Mouse (Mus musculus) thymus, postnatal 14 days (tissue): ENCODE data around the gene Atg4b.
"Not testable (repeated sequence)": the region's sequence is repeated elsewhere in the genome, so short reads cannot be mapped to it uniquely, and the experiment has no call there.

Source experiments
- DNase-seq: peaks from one replicate; pipeline ENCODE4 v3.0.0; 2021

Gene Atg4b

GRCm38 (mm10) chr1:93760076-93760475, 8.8 kb downstream of the Atg4b start:
- DNase-seq, result no peak

- not testable (repeated sequence) for DNase-seq
Measured at GRCm38 (mm10) chr1:93763531-93763930, 12.2 kb downstream of the Atg4b start.

GRCm38 (mm10) chr1:93764871-93765591, 13.7 kb downstream of the Atg4b start:
- no peak for DNase-seq

- DNase-seq, result no peak
Measured at GRCm38 (mm10) chr1:93767600-93767999, 16.3 kb downstream of the Atg4b start.

GRCm38 (mm10) chr1:93769901-93770300, 18.6 kb downstream of the Atg4b start:
- DNase-seq, result no peak

- DNase-seq, result no peak
Measured at GRCm38 (mm10) chr1:93776686-93777085, 25.4 kb downstream of the Atg4b start.

- DNase-seq, result no peak
Measured at GRCm38 (mm10) chr1:93786912-93787311, 35.6 kb downstream of the Atg4b start.

GRCm38 (mm10) chr1:93794526-93794925, 43.2 kb downstream of the Atg4b start:
- DNase-seq, result no peak

- no peak for DNase-seq
Measured at GRCm38 (mm10) chr1:93795886-93796285, 44.6 kb downstream of the Atg4b start.

GRCm38 (mm10) chr1:93800670-93801503, 49.6 kb downstream of the Atg4b start:
- no peak for DNase-seq

GRCm38 (mm10) chr1:93801741-93802238, 50.5 kb downstream of the Atg4b start, which contains the start of gene Dtymk:
TSS of gene Dtymk (minus strand) at chr1:93801934.
- peak; percentile 93 for DNase-seq

GRCm38 (mm10) chr1:93802771-93803170, 51.5 kb downstream of the Atg4b start:
- no peak for DNase-seq

GRCm38 (mm10) chr1:93803556-93804507, 52.5 kb downstream of the Atg4b start, which contains the start of gene Ing5:
TSS of gene Ing5 (plus strand) at chr1:93803965.
- peak; percentile 100 for DNase-seq

GRCm38 (mm10) chr1:93804818-93805217, 53.5 kb downstream of the Atg4b start:
- no peak for DNase-seq

- DNase-seq, result no peak
Measured at GRCm38 (mm10) chr1:93805221-93805951, 54.1 kb downstream of the Atg4b start.

- DNase-seq, result no peak
Measured at GRCm38 (mm10) chr1:93808871-93809270, 57.6 kb downstream of the Atg4b start.

- no peak for DNase-seq
Measured at GRCm38 (mm10) chr1:93810011-93810410, 58.7 kb downstream of the Atg4b start.

GRCm38 (mm10) chr1:93811495-93812039, 60.3 kb downstream of the Atg4b start:
- no peak for DNase-seq

GRCm38 (mm10) chr1:93817823-93818532, 66.7 kb downstream of the Atg4b start:
- DNase-seq, result no peak

GRCm38 (mm10) chr1:93818722-93819121, 67.4 kb downstream of the Atg4b start:
- no peak for DNase-seq
